Mouse (Mus musculus): ENCODE results near the gene Hadhb.

The Hadhb gene

DNA sequence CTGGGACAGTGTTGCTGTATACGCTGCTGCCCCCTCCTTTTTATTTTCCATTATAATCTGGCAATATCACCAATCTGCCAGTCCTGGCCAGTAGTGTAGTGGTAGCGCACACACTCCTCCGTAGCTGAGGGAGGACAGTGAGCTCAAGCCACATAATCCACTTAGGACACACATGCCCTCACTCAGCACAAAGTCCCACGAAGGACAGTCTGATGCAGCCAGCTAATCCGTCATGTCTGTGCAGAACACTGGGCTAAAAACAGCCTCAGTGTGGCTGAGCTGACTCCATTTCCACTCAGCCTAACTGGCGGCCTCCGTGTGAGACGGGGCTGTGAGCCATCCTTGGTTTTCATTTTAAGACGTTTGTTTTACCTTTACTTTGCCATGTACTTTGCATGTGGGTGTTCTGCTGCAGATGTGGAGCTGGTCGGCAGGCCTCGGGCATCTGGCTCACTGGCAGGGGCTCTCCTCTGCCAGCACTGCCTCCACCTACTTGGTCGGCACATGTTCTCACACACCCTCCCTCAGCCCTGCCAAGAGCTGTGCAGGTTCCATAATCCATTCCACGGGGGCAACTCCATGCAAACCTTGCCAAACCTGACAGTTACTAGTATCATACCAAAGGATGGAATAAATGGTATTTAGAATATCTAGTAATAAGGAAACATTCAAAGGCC, 27.0 kb upstream of the Hadhb start:
- in situ Hi-C loops (cut with MboI, MseI): loop anchor here (5.0 kb wide), 1 partner anchor 214 kb away; no protein-coding TSS in a partner anchor

DNA sequence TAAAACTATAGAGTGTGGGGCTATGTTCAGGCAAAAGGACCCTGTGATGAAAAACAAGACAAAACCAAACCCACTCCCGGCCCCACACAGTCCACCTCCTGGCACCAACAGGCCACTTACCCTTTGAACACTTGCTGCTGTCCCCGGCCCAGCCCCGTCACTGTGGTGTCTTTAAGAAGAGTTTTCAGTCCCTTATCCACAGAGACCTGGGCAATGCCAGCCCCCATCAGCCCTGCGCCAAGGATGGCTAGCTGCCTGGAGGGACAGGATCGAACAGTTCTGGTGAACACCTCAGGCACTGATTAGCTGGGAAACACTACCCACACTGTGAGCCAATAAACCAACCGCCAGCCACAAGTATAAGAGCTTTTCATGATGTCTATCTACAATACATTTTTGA, 26.4 kb upstream of the Hadhb start:
- in situ Hi-C loops (cut with MboI, MseI): loop anchor here (5.0 kb wide), 1 partner anchor 214 kb away; no protein-coding TSS in a partner anchor

DNA sequence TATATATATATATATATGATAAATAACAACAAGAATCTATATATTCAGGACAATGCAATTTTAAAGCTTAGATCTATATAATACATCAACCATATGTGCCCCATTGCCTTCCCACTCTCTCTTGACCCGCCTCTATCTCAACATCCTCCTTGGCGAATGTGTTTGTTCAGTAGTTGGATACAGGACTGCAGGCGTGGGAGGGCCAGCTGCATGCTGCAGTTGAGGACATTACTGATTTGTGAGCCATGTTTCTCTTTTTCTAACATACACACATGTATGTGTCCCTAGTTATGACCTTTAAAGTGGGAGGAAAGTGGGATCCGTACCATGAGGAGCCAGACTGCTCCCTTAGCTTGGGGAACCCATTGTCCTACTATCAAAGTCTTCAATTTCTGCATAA, 23.8 kb upstream of the Hadhb start:
- in situ Hi-C loops (cut with MboI, MseI): no loop called here

DNA sequence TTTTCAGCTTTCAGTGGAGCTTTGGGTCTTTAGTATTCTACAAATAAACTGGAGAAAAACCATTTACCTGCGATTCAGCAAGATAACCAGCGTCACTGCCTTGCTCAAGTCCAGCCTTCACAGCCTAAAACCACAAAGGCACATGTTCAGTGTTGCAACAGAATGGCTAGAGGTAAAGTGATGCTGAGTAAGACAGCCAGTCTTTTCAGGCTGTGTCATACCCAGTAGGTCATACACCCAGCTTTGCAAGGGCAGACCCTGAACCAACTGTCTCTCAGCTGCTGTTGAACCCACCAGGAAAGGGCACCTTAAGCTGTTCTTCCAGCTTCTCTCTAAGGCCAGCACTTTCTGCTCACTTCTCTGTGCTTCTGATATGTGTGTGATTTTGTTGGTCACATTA, 22.9 kb upstream of the Hadhb start:
- in situ Hi-C loops (cut with MboI, MseI): no loop called here

DNA sequence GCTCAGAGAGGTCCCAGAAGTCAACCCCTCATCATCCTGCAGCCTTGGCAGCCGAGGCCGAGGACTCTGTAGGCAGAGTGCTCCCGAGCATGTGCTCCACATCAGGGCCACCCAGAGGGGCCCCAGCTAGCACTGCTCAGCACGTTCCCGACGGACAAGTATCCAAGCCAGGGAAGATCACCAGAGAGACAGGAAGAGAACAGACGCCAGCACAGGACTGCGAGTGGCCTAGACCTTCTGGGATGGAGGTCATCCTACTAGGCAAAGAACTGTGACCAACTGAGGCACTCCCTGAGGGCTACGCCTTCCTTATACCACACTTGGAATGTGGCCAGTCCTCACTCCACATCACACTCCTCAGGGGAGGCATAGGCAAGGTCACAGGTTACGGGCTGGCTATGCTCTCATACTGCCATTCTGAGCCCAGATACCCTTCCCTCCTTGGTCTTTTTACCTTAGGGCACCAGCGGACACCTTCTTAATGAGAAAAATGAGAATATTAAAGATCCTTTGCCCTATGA, 19.3 kb upstream of the Hadhb start:
- in situ Hi-C loops (cut with MboI, MseI): no loop called here

DNA sequence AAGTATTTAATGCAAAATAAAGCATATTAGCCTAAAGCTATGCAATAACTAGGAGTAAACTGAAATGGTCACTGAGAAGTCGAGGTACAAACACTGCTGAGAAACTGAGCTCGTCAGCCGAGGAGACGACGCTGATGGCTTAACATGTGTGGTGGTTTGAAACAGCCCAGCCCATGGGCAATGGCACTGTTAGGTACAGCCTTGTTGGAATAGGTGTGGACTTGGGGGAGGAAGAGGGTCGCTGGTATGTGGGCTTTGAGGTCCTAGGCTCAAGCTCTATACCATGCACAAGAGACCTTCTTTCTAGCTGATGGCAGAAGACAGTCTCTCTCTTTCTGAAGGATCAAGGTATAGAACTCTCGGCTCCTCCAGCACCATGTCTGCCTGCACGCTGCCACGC, 17.8 kb upstream of the Hadhb start:
- in situ Hi-C loops (cut with MboI, MseI): no loop called here

DNA sequence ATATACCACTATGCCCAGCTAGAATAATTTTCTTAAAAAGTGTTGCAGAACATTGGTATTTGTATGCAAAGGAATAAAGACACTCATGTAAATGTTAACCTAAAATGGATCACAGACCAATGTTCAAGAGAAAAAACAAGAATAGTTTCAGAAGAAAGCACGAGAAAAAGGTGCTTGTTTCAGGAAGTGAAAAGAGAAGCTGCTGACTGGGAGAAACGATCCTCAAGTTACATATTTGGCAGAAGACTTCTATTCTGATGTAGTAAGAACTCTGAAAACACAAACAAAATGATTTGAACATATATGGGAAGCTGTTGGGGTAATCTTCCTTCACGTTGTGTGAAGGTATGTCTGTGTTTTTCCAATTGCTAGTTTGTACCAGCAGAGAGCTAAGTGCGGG, 16.9 kb upstream of the Hadhb start:
- in situ Hi-C loops (cut with MboI, MseI): no loop called here

DNA sequence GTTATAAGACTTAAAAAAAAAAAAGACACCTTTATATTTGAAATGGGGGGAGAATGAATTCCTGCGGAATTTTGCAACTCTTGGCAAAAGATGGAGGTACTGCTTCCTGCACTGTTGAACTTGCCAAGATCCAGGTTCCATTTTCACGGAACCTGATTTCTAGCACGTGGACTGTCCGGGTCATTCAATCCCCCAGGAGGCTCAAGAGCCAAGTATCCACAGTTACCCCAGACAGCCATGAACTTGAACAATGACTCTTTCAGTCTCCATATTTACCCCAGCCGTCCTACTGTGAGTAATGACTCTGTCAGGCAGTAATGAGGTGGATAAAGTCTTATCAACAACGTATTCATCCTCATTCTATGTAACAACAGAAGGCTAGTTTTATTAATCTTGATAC, 8.5 kb upstream of the Hadhb start:
- in situ Hi-C loops (cut with MboI, MseI): no loop called here

DNA sequence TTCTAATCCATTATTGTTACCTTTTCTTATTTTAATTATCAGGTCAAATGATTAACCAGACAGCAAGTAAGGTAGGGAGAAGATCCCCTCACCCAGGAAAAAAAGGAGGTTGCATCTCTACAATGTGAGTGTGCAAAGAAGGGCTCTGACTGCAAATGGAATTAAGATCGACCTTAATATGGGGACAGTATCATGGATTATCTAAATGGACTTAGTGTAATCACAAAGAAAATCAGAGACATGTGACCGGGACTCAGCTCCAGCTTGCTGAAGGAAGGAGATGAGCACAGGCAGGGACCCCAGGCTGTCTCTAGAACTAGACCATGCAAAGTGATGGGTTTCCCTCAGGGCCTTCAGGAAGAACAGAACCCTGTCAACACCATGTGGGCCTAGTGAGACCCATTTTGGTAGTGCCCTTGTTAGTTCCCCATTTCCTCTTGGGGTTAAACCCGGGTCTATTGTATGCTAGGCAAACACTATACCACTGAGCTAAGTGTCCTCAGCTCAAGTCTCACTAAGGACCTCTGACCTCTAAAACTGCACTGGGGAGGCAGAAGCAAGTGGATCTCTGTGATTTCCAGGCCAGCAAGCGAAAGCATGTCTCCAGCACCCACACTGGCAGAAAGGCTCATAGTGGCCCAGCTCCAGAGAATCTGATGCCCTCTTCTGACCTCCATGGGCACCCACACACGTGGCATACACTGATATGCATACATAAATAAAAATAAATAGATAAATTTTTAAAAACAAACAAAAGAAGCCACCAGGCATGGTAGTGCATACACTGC, 6.7 kb upstream of the Hadhb start:
- in situ Hi-C loops (cut with MboI, MseI): no loop called here

DNA sequence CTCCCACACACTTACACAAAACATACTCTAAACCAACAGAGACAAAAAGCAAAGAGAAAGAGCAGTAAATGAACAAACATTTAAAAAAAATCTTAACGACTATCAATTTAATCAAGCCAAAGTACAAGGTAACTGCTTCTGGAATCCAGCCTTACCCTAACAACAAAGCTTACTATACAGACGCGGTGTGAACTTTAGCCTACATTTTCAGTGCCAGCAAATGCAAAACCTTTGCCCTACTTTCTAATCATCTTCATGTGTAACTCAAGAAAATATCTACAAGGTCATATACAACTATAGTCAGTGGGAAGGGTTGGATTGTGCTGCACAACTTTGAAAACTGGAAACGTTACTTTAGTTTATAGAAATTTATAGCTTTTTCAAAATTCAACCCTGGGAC, 3.0 kb upstream of the Hadhb start:
- in situ Hi-C loops (cut with MboI, MseI): no loop called here

DNA sequence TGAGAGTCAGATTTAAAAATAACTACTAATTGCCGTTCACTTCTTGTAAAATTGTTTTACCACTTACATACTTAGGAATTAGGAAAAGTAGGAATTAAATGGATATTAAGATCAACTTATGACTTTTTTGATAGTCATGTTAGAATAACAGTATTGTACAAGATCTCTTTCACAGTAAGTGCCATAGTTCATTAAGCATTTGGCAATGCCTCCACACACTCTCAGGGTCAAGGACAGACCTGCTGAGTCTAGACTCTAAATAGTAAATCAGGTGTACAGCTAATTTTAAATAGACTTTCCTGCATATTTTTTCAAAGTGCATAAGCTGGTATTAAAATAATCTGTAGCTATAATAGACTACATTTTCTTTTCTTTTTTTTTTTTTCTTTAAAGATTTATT, 2.6 kb upstream of the Hadhb start:
- in situ Hi-C loops (cut with MboI, MseI): no loop called here

DNA sequence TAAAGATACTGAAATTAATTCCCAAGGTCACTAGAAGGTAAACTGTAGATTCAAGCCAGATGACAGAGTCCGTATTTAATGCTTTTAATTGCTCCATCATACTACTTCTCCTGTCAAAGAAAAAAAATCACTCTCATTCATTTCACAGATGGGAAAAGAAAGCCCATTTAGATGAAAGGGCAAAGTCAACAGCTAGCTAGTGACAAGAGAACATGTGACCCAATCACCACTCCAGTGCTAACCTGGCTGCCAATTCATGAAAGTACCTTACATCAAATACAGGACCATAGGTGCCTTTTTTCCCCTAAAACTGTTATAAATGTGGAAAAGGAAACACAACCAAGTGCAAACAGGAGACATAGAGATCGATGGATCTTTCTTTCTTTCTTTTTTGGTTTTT, 1.8 kb upstream of the Hadhb start:
- in situ Hi-C loops (cut with MboI, MseI): no loop called here

DNA sequence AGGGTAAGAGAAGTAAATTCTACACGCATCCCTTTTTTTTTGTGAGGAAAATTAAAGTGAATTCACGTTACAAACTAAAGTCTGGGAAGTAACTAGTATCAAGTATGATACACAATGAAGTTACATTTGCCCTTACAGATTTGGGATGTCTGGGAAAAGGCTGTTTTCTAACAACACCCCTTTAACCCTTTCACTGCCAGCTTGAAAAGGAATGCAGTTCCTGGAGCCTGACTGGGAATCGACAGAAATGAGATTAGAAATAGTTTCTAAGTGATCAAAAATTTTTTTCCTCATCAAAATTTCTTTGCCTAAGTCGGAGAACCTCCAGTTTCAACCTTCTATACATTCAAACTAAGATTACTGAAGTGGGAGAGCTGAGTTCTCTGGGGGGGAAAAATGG, 1.0 kb upstream of the Hadhb start:
- in situ Hi-C loops (cut with MboI, MseI): no loop called here

DNA sequence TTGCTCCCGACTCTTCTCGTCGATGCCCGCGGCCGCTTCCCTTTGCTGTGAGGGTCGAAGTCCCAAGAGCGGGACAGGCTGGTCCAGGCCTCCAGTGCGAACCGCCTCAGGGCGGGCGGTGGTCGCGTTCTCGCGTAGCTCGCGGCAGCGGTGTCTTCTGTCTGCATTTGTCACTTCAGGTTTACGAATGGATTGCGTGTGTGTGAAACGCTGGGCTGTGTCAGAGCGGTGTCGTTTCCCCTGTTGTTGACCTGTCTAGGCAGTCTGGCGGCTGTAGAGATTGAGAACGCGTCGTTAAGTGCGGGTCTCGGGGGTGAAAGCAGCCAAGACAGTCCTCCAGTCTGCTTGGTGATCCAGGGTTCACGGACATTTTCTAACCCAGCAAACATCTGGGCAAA, 346 bp downstream of the Hadhb start:
- in situ Hi-C loops (cut with MboI, MseI): no loop called here

DNA sequence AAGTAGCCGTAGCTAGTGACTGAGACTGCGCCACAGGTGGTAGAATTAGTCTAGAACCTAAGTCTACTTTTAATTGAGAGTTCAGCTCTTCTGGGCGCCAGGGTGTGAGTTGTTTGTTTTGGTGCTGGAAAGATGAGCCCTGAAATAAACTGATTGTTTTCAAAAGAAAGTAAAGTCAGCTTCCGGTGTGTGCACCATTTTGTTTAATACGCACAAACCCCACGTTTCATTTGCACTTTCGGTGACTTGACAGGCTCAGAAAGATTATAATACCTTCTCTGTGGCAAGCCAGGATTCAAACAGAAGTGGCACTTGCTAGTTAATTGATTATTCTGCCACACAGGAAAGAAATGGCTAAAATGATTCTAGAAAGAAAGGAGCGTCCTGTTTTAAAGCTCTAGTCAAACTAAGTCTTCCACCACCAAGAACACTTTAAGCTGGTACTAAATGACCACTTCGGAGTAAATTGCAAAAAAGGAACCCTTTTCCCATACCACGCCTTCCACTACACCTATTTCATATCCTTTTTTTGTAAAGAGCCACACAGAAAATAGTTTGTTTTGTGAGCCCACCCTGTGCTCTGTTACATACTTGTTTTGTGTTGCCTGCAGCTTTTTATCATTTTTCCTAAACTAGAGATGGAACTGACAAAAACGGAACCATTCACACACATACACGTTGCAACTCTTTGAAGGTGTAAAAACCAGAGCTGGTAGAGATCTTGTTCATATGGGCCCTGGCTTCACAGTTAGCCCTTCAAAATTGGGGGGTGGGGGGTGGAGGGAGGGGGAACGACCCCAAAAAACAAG, 977 bp downstream of the Hadhb start:
- in situ Hi-C loops (cut with MboI, MseI): no loop called here

DNA sequence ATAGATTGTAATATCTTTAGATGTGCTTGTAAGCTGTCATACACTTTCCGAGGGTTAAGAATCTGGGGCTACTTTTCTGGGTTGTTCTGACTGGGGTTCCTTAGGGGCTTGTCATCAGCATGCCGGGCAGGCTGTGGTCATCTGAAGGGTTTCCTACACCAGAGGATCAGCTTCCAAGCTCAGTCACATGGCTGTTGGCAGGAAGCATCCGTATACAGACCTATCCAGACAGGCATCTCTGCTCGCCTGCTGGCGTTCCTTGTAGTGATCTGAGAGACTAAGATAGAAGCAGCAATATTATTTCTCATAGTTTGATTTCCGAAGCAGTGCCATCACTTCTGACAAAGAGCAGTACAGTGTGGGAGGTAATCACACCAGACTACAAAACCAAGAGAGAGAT, 4.6 kb downstream of the Hadhb start:
- in situ Hi-C loops (cut with MboI, MseI): no loop called here

DNA sequence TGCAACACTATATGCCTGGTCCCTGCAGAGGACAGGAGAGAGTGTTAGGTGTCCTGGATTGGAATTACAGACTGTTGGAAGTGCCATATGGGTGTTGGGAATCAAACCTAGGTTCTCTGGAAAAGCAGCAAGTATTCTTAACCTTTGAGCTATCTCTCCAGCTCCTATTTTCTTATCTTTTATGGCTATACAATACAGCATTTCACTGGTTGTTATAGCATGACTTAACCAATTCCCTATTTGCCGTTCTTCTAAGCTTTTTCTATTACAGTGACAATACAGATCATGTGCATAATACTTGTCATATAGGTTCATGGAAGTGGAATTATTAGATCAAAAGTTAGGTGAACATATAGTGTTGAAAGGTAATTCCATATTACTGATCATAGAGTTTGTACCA, 6.8 kb downstream of the Hadhb start:
- in situ Hi-C loops (cut with MboI, MseI): no loop called here

DNA sequence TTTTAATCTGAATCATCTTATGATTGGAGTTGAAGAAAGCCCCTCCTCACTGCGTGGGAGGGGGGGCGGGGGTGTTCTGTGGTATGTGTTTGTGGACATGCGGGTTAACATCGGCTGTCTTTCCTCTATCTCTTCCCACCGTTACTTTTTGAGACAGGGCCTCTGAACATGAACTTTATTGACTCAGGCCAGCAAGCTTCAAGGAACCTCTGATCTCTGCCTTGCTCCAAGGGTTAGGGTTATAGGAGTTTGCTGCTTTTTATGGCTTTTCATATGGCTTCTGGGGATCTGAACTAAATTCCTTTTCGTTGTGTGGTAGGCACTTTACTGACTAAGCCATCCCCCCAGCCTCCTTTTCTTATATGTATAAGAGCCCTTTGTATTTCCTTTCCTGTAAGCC, 7.3 kb downstream of the Hadhb start:
- in situ Hi-C loops (cut with MboI, MseI): no loop called here

DNA sequence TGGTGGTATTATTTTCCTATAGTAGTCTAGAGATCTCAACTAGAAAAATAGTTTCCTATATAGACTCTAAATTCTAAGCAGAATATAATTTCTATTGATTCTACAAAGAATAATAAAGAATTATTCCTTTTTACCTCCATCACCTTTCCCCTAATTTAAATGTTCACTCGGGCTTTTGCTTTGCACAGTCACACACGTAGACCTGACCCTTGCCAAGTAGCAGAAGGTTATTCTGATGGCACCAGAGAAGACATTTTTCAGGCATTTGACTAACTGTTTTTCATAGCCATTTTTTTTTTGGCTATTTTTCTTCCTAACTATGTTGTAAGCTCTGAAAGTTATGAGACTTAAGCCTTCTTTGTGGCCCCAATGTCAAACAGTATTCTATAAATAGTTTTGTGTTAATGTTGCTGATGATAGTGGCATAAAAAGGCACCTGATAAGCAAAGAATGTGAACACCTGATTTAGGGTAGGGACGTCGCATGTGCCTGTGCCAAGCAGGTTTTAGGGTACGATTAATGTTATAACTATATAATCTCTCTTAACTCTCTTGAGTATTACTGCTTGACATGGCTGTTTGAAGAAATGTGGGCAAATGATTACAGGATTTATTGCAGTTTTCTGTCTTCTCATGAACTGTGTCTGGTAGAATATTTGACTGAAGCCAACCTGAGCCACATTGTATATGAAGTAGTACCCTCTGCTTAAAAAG, 10.3 kb downstream of the Hadhb start:
- in situ Hi-C loops (cut with MboI, MseI): no loop called here

DNA sequence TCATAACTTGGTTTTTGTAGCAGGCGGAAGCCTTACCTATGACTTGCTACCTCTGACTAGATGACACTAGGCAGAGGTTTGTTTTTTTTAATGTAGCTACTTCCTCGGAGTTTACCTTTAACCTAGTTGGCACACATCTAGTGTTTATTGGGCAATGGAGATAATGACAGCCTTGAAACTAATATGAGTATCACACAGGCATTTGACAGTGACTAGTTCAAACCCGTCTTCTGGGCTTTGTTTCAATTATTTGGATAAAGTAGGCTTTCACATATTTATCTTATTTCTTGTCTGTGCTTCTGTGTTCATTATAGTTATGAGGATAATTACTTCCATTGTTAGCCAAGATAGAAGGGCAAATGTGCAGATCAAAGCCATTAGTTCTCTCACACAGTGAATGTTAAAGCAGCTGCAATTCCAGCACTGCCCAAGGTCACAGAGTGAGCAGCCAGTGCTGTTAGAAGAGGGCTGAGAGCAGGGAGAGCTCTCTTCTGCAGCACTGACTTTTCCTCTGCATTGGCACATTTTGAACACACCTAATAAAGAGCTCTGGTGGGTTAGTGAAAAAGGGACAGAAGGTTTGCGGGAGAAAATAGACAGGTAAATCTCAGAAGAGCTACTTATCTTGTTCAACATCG, 15.4 kb downstream of the Hadhb start:
- in situ Hi-C loops (cut with MboI, MseI): no loop called here

DNA sequence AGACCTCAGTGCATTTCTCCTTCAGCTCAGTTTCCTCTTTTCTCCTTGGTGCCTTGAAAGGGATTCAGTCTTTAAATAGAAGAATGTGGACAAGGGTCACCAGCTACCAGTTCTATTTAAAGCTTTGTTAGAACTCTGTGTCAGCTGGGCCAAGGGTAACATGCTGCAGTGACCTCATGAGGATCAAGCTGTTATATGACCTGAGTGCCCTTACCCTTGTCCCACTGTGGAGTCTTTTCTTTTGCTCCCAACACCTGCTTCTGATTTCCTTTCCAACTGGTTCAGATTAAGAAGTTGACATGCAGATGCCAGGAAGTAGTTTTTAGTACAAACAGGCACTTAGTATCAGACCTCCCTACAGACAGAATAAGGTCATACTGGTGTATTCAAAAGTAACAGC, 17.1 kb downstream of the Hadhb start:
- in situ Hi-C loops (cut with MboI, MseI): no loop called here
